Mouse (Mus musculus): ENCODE measurements at regions not wholly inside any gene's neighbourhood (a gene's known extent, or its start where the extent isn't known, plus 50 kb on each side); places are given as distances from the start of the nearest gene placed in this dataset.

- DNase-seq (ENCODE audit: low spot score in 2 of 2) = no peak
Observed at GRCm38 (mm10) chr11:20923115-20923514, 92.3 kb upstream of the Lgalsl start.

GRCm38 (mm10) chr11:20929426-20929825 lies 98.6 kb upstream of the Lgalsl start:
- DNase-seq (ENCODE audit: low spot score in 2 of 2) = no peak

GRCm38 (mm10) chr11:20930045-20930444 lies 99.2 kb upstream of the Lgalsl start:
- DNase-seq (ENCODE audit: low spot score in 2 of 2) = no peak

- DNase-seq (ENCODE audit: low spot score in 2 of 2) = no peak
Observed at GRCm38 (mm10) chr11:20930573-20930972, 99.7 kb upstream of the Lgalsl start.

GRCm38 (mm10) chr11:20934191-20935062 lies 103.6 kb upstream of the Lgalsl start:
- no peak for DNase-seq (ENCODE audit: low spot score in 2 of 2)

- no peak for DNase-seq (ENCODE audit: low spot score in 2 of 2)
Observed at GRCm38 (mm10) chr11:20935063-20935370, 104.2 kb upstream of the Lgalsl start.

GRCm38 (mm10) chr11:20935910-20936309 lies 105.1 kb upstream of the Lgalsl start:
- no peak for DNase-seq (ENCODE audit: low spot score in 2 of 2)

GRCm38 (mm10) chr11:20936996-20937395 lies 106.1 kb upstream of the Lgalsl start:
- DNase-seq (ENCODE audit: low spot score in 2 of 2) = no peak

GRCm38 (mm10) chr11:20937942-20938341 lies 107.1 kb upstream of the Lgalsl start:
- no peak for DNase-seq (ENCODE audit: low spot score in 2 of 2)

- no peak for DNase-seq (ENCODE audit: low spot score in 2 of 2)
Observed at GRCm38 (mm10) chr11:20939644-20940043, 108.8 kb upstream of the Lgalsl start.

- DNase-seq (ENCODE audit: low spot score in 2 of 2) = no peak
Observed at GRCm38 (mm10) chr11:20941546-20941945, 110.7 kb upstream of the Lgalsl start.

GRCm38 (mm10) chr11:20955561-20955960 lies 124.7 kb upstream of the Lgalsl start:
- no peak for DNase-seq (ENCODE audit: low spot score in 2 of 2)

- no peak for DNase-seq (ENCODE audit: low spot score in 2 of 2)
Observed at GRCm38 (mm10) chr11:20957766-20958165, 126.9 kb upstream of the Lgalsl start.

- no peak for DNase-seq (ENCODE audit: low spot score in 2 of 2)
Observed at GRCm38 (mm10) chr11:20958233-20958632, 127.4 kb upstream of the Lgalsl start.

GRCm38 (mm10) chr11:20960066-20960465 lies 129.2 kb upstream of the Lgalsl start:
- no peak for DNase-seq (ENCODE audit: low spot score in 2 of 2)

- no peak for DNase-seq (ENCODE audit: low spot score in 2 of 2)
Observed at GRCm38 (mm10) chr11:20960750-20961149, 129.9 kb upstream of the Lgalsl start.

GRCm38 (mm10) chr11:20961626-20962025 lies 129.5 kb upstream of the Peli1 start:
- DNase-seq (ENCODE audit: low spot score in 2 of 2) = no peak

- DNase-seq (ENCODE audit: low spot score in 2 of 2) = no peak
Observed at GRCm38 (mm10) chr11:20965575-20966239, 125.4 kb upstream of the Peli1 start.

- DNase-seq (ENCODE audit: low spot score in 2 of 2) = no peak
Observed at GRCm38 (mm10) chr11:20967321-20967984, 123.6 kb upstream of the Peli1 start.

GRCm38 (mm10) chr11:20968341-20968740 lies 122.8 kb upstream of the Peli1 start:
- no peak for DNase-seq (ENCODE audit: low spot score in 2 of 2)

GRCm38 (mm10) chr11:20973141-20973540 lies 118.0 kb upstream of the Peli1 start:
- DNase-seq (ENCODE audit: low spot score in 2 of 2) = no peak

- DNase-seq (ENCODE audit: low spot score in 2 of 2) = no peak
Observed at GRCm38 (mm10) chr11:20981588-20981987, 109.5 kb upstream of the Peli1 start.
